Mouse (Mus musculus) stomach, postnatal 0 days (tissue): ENCODE data around the gene Rasl11b.

ENCODE experiments used
- CTCF ChIP-seq: IDR thresholded peaks from 2 replicates; pipeline ENCODE4 v1.5.1; 2016; ENCODE audit warnings: antibody characterized with exemption, low read depth, mild to moderate bottlenecking, moderate library complexity
- EP300 ChIP-seq: optimal IDR thresholded peaks from 2 replicates; pipeline ENCODE3; 2016; ENCODE audit warnings: antibody characterized with exemption

- TF ChIP-seq EP300 (no peak), CTCF (no peak)
These were observed 7.0 kb upstream of the Rasl11b start for GRCm38 (mm10) chr5:74188076-74188475.
